Mouse (Mus musculus) left cerebral cortex, adult 2 months (tissue): ENCODE results near the gene Mt1. TPM values are rescaled to one million over a fixed set of nuclear protein-coding genes. Genes with fewer than 3 reads are reported as not detected.
"Not testable (repeated sequence)": the region's sequence is repeated elsewhere in the genome, so short reads cannot be mapped to it uniquely, and the experiment has no call there.

ENCODE experiments used
- DNase-seq, 2 experiments: peaks; one replicate each; pipeline ENCODE4 v3.0.0; 2021 to 2022; ENCODE audit warnings: low spot score in 2 of 2, mixed read lengths in 1 of 2; ENCODE audit errors: extremely low spot score in 1 of 2
- H3K27ac ChIP-seq: fragments of 200-600 bp; 2 replicates; pipeline ENCODE4 v1.8.1; 2022
- H3K4me3 ChIP-seq: fragments of 200-600 bp; 2 replicates; pipeline ENCODE4 v1.8.1; 2022
- CTCF ChIP-seq: fragments of 200-600 bp; IDR thresholded peaks from 2 replicates; pipeline ENCODE4 v1.8.1; 2022; ENCODE audit warnings: antibody characterized with exemption, mild to moderate bottlenecking, moderate library complexity
- intact Hi-C: fragments of 180-260 bp; cut with DNase I; formaldehyde crosslinking; loops from one replicate; pipeline ENCODE4 v1.15.1; 2025
- long read RNA-seq, 2 experiments: library from polyadenylated mRNA; stranded (forward); transcript quantifications; one replicate each; pipeline ENCODE4 v2.0.0; 2021; ENCODE audit warnings: borderline mapping rate in 2 of 2
- total RNA-seq, 2 experiments: library from RNA; stranded (reverse); gene quantifications; 2 replicates each; pipeline ENCODE4 v1.2.3; 2021

The Mt1 gene
- 100 to 1,000 TPM; 490 to 507 TPM for total RNA-seq
- long read RNA-seq, experiment 1, transcript Mt1-201 (3 exons, 549 nt): major isoform, 125 of 127 reads
- long read RNA-seq, experiment 1, partial matches to known transcripts: 0 of 127 reads
- long read RNA-seq, experiment 1, other reads (novel, unspliced or antisense): 0 of 127 reads
- long read RNA-seq, experiment 2, transcript Mt1-201 (3 exons, 549 nt): major isoform, 118 of 123 reads
- long read RNA-seq, experiment 2, partial matches to known transcripts: 0 of 123 reads
- long read RNA-seq, experiment 2, other reads (novel, unspliced or antisense): 1 of 123 reads

GRCm38 (mm10) chr8:94178857-94179712 is at the start of gene Mt1:
Gene Mt1 (plus strand): TSS chr8:94179082.
- intact Hi-C loops: no loop called here
- H3K4me3 ChIP-seq: peak within 1 kb of the TSS; percentile 62
- peak within 1 kb of the TSS; percentile 95 for H3K27ac ChIP-seq
- TF ChIP-seq CTCF: no peak
- DNase-seq: peak; percentile 88

- no peak for DNase-seq
- no peak overlapping the region for H3K4me3 ChIP-seq
- TF ChIP-seq CTCF: no peak
- H3K27ac ChIP-seq: no peak overlapping the region
- intact Hi-C loops: no loop called here
Observed at GRCm38 (mm10) chr8:94129133-94129789, 49.6 kb upstream of the Mt1 start.

GRCm38 (mm10) chr8:94130126-94130525 is 48.8 kb upstream of the Mt1 start:
- Histone ChIP-seq H3K27ac (no peak overlapping the region), H3K4me3 (no peak overlapping the region)
- no peak for DNase-seq
- TF ChIP-seq CTCF: no peak
- intact Hi-C loops: no loop called here

- H3K27ac ChIP-seq: no peak overlapping the region
- intact Hi-C loops: no loop called here
- no peak for TF ChIP-seq CTCF
- no peak for DNase-seq
- H3K4me3 ChIP-seq: no peak overlapping the region
Observed at GRCm38 (mm10) chr8:94132096-94132495, 46.8 kb upstream of the Mt1 start.

GRCm38 (mm10) chr8:94134601-94135000 is 44.3 kb upstream of the Mt1 start:
- intact Hi-C loops, H3K27ac ChIP-seq, DNase-seq, H3K4me3 ChIP-seq: not testable (repeated sequence)

- intact Hi-C loops: no loop called here
- H3K4me3 ChIP-seq: no peak overlapping the region
- no peak for TF ChIP-seq CTCF
- no peak for DNase-seq
- H3K27ac ChIP-seq: no peak overlapping the region
Observed at GRCm38 (mm10) chr8:94135556-94135955, 43.3 kb upstream of the Mt1 start.

- no peak for TF ChIP-seq CTCF
- DNase-seq: no peak
- Histone ChIP-seq H3K27ac (no peak overlapping the region), H3K4me3 (no peak overlapping the region)
- intact Hi-C loops: no loop called here
Observed at GRCm38 (mm10) chr8:94136192-94136591, 42.7 kb upstream of the Mt1 start.

- intact Hi-C loops: no loop called here
- DNase-seq: no peak
- Histone ChIP-seq H3K27ac (no peak within 1 kb of the TSS), H3K4me3 (no peak within 1 kb of the TSS)
- no peak for TF ChIP-seq CTCF
Observed at GRCm38 (mm10) chr8:94136933-94137332, 41.9 kb upstream of the Mt1 start, which contains the start of gene Mt4. Gene Mt4 (plus strand): TSS chr8:94137197.

GRCm38 (mm10) chr8:94140266-94140795 is 38.6 kb upstream of the Mt1 start:
- Histone ChIP-seq H3K4me3 (no peak overlapping the region), H3K27ac (no peak overlapping the region)
- intact Hi-C loops: no loop called here
- DNase-seq: no peak
- TF ChIP-seq CTCF: no peak

- H3K27ac ChIP-seq: peak overlapping the region; percentile 53; the same call in 1 of the 2 replicates
- no peak for DNase-seq
- intact Hi-C loops: no loop called here
Observed at GRCm38 (mm10) chr8:94148236-94148635, 30.6 kb upstream of the Mt1 start.

GRCm38 (mm10) chr8:94150925-94151324 is 28.0 kb upstream of the Mt1 start:
- DNase-seq: no peak
- Histone ChIP-seq H3K27ac (no peak overlapping the region), H3K4me3 (no peak overlapping the region)
- no peak for TF ChIP-seq CTCF
- intact Hi-C loops: no loop called here

More at GRCm38 (mm10) chr8:94148236-94148635, 30.6 kb upstream of the Mt1 start:
- H3K4me3 ChIP-seq: no peak overlapping the region
- no peak for TF ChIP-seq CTCF
